Mouse (Mus musculus) liver, adult 2 months (tissue): ENCODE results near the gene Vac14. TPM values are rescaled to one million over a fixed set of nuclear protein-coding genes. Genes with fewer than 3 reads are reported as not detected.
A peak's percentile ranks its signal among the peaks of the same experiment; 100 is the strongest.

ENCODE experiments used
- DNase-seq: peaks from one replicate; pipeline ENCODE4 v3.0.0-alpha.2; 2011; ENCODE audit warnings: low read depth, low spot score; ENCODE audit errors: extremely low read depth
- H3K27ac ChIP-seq: fragments of 200-500 bp; replicated peaks from 2 replicates; pipeline ENCODE4 v1.5.1; 2012; ENCODE audit warnings: low read depth, mild to moderate bottlenecking, control low read depth, inconsistent platforms, low read length; ENCODE audit not compliant: insufficient read depth
- H3K27me3 ChIP-seq: fragments of 200-500 bp; 2 replicates; pipeline ENCODE4 v1.6.1; 2012; ENCODE audit warnings: mild to moderate bottlenecking, moderate library complexity, low read length, inconsistent platforms; ENCODE audit not compliant: control insufficient read depth, insufficient read depth
- H3K36me3 ChIP-seq: fragments of 200-500 bp; 2 replicates; pipeline ENCODE4 v1.6.1; 2012; ENCODE audit warnings: low read length, inconsistent platforms; ENCODE audit not compliant: control insufficient read depth, insufficient read depth
- H3K4me1 ChIP-seq: fragments of 200-500 bp; 2 replicates; pipeline ENCODE4 v1.6.1; 2011; ENCODE audit warnings: low read length; ENCODE audit not compliant: control insufficient read depth, insufficient read depth
- H3K4me3 ChIP-seq: fragments of 200-500 bp; 2 replicates; pipeline ENCODE4 v1.5.1; 2011; ENCODE audit warnings: low read depth, mild to moderate bottlenecking, control low read depth, low read length, moderate library complexity; ENCODE audit not compliant: insufficient read depth
- H3K79me2 ChIP-seq: fragments of 200-500 bp; 2 replicates; pipeline ENCODE4 v1.6.1; 2012; ENCODE audit warnings: inconsistent platforms, mild to moderate bottlenecking, low read length, moderate library complexity; ENCODE audit not compliant: control insufficient read depth, insufficient read depth
- H3K9ac ChIP-seq: fragments of 200-500 bp; 2 replicates; pipeline ENCODE4 v1.6.1; 2012; ENCODE audit warnings: low read depth, mild to moderate bottlenecking, control low read depth, inconsistent platforms, low read length
- CTCF ChIP-seq: fragments of 200-500 bp; IDR thresholded peaks from 2 replicates; pipeline ENCODE4 v1.5.1; 2011; ENCODE audit warnings: low read depth, low read length, control low read depth
- POLR2A ChIP-seq: fragments of 200-500 bp; IDR thresholded peaks from 2 replicates; pipeline ENCODE4 v1.6.1; 2011; ENCODE audit warnings: low read length, control low read depth; ENCODE audit not compliant: insufficient read depth; ENCODE audit errors: extremely low read depth
- WGBS: fragments of 180-500 bp; shearing (Covaris S2); methylation state at CpG from one replicate; pipeline ENCODE4 v1.1.7; 2018; 5-methylcytosine and 5-hydroxymethylcytosine counted together
- polyA plus RNA-seq: library from polyadenylated mRNA; depleted of rRNA; stranded (reverse); fragments of >200 nt; gene quantifications from 2 replicates; pipeline ENCODE4 v1.2.3, GENCODE M21; 2012
- total RNA-seq: library from RNA; depleted of rRNA; stranded (reverse); fragments of >200 nt; gene quantifications from 2 replicates; pipeline ENCODE4 v1.2.3, GENCODE M21; 2014

Vac14 gene
- total and polyA plus RNA-seq, 2 experiments, result 6.7 to 25.0 TPM

GRCm38 (mm10) chr8:110745162-110745561 is 126.8 kb downstream of the Vac14 start:
- no peak for TF ChIP-seq CTCF
- no peak for TF ChIP-seq POLR2A

GRCm38 (mm10) chr8:110746661-110747060 is 128.3 kb downstream of the Vac14 start:
- H3K79me2 ChIP-seq, result no peaks in the 10 kb centered on the region
- TF ChIP-seq POLR2A, result no peak
- no peak for TF ChIP-seq CTCF
- DNase-seq, result no peak
- H3K36me3 ChIP-seq, result no peaks in the 10 kb centered on the region
- no peak overlapping the region for H3K27ac ChIP-seq
- H3K9ac ChIP-seq, result no peak overlapping the region
- 70% methylated on average over 9 of the region's 9 CpGs for WGBS
- no peak overlapping the region for H3K4me3 ChIP-seq
- no peaks in the 10 kb centered on the region for H3K4me1 ChIP-seq
- no peaks in the 10 kb centered on the region for H3K27me3 ChIP-seq

More at GRCm38 (mm10) chr8:110745162-110745561, 126.8 kb downstream of the Vac14 start:
- no peaks in the 10 kb centered on the region for H3K36me3 ChIP-seq
- WGBS, result 94% methylated on average over 10 of the region's 10 CpGs
- DNase-seq, result no peak
- no peak overlapping the region for H3K27ac ChIP-seq
- H3K9ac ChIP-seq, result no peak overlapping the region
- H3K27me3 ChIP-seq, result no peaks in the 10 kb centered on the region
- H3K79me2 ChIP-seq, result no peaks in the 10 kb centered on the region
- no peak overlapping the region for H3K4me3 ChIP-seq
- no peaks in the 10 kb centered on the region for H3K4me1 ChIP-seq

GRCm38 (mm10) chr8:110749500-110750170 is 131.2 kb downstream of the Vac14 start:
- Histone ChIP-seq H3K79me2 (no peaks in the 10 kb centered on the region), H3K9ac (no peak overlapping the region), H3K36me3 (no peaks in the 10 kb centered on the region), H3K4me1 (no peaks in the 10 kb centered on the region), H3K4me3 (no peak overlapping the region), H3K27ac (no peak overlapping the region), H3K27me3 (no peaks in the 10 kb centered on the region)
- TF ChIP-seq POLR2A, result no peak
- TF ChIP-seq CTCF, result 0 out of 2 replicates have a peak, but pooled peaks have one; percentile 16
- peak; percentile 27 for DNase-seq
- 54% methylated on average over 10 of the region's 10 CpGs for WGBS

- no peak overlapping the region for H3K9ac ChIP-seq
- no peak for TF ChIP-seq CTCF
- no peak for TF ChIP-seq POLR2A
- no peaks in the 10 kb centered on the region for H3K4me1 ChIP-seq
- H3K36me3 ChIP-seq, result no peaks in the 10 kb centered on the region
- H3K4me3 ChIP-seq, result no peak overlapping the region
- DNase-seq, result no peak
- H3K27me3 ChIP-seq, result no peaks in the 10 kb centered on the region
- H3K27ac ChIP-seq, result no peak overlapping the region
- H3K79me2 ChIP-seq, result no peaks in the 10 kb centered on the region
- 27% methylated on average over 13 of the region's 13 CpGs for WGBS
Measured at GRCm38 (mm10) chr8:110750269-110750668, 131.9 kb downstream of the Vac14 start.

- Histone ChIP-seq H3K4me1 (no peaks in the 10 kb centered on the region), H3K27me3 (no peaks in the 10 kb centered on the region), H3K4me3 (no peak overlapping the region), H3K36me3 (no peaks in the 10 kb centered on the region), H3K79me2 (no peaks in the 10 kb centered on the region), H3K27ac (no peak overlapping the region), H3K9ac (no peak overlapping the region)
- TF ChIP-seq POLR2A, result no peak
- no peak for TF ChIP-seq CTCF
- 84% methylated on average over 5 of the region's 5 CpGs for WGBS
- DNase-seq, result no peak
Measured at GRCm38 (mm10) chr8:110751490-110751889, 133.1 kb downstream of the Vac14 start.

GRCm38 (mm10) chr8:110754713-110755112 is 136.3 kb downstream of the Vac14 start:
- Histone ChIP-seq H3K79me2 (no peaks in the 10 kb centered on the region), H3K4me1 (no peaks in the 10 kb centered on the region), H3K27ac (no peak overlapping the region), H3K27me3 (no peaks in the 10 kb centered on the region), H3K9ac (no peak overlapping the region), H3K4me3 (no peak overlapping the region), H3K36me3 (no peaks in the 10 kb centered on the region)
- no peak for TF ChIP-seq POLR2A
- no peak for TF ChIP-seq CTCF
- no peak for DNase-seq
- whole genome bisulfite sequencing, result 67% methylated on average over 4 of the region's 4 CpGs
